Mouse (Mus musculus) right cerebral cortex, adult 2 months (tissue): ENCODE measurements at regions not wholly inside any gene's neighbourhood (a gene's known extent, or its start where the extent isn't known, plus 50 kb on each side); places are given as distances from the start of the nearest gene placed in this dataset.
A peak's percentile ranks its signal among the peaks of the same experiment; 100 is the strongest.
"Not testable (repeated sequence)": the region's sequence is repeated elsewhere in the genome, so short reads cannot be mapped to it uniquely, and the experiment has no call there.

Experiments
- DNase-seq, 2 experiments: peaks; one replicate each; pipeline ENCODE4 v3.0.0; 2021 to 2022; ENCODE audit warnings: low spot score in 2 of 2

DNA sequence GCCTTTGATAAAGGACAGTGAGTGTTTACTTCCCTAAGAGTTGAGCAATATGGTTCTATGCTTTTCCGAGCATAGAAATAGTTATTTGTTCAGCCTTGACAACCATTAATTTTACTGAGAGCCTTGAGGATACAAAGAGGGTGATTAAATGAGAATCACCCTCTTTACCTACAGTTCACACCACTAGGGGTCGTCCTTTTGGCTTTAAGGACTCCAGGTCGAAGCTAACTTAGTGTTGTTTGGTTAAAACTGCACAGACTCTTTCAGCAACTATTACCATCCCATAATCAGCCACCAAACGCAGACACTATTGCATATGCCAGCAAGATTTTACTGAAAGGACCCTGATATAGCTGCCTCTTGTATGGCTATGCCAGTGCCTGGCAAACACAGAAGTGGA lies 559.2 kb upstream of the 2610301B20Rik start:
- DNase-seq: no peak

DNA sequence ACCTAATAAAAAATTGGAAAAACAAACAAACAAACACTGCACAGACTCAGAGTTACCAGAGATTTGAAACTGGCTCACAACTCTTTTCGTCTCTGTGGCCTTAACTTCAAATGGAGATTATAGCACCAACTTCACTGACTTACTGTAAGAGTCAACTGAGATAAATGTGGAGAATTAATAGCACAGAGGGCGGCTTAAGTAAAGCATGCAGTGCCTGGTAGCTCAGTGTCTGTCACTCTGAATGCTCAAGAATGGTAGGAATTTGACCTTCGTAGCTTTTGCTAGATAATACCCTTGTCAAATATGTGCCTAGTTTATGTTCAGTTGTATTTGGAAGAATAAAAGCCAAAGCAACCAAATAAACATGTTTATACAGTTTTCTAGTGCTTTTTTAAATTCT lies 558.4 kb upstream of the 2610301B20Rik start:
- DNase-seq: no peak

DNA sequence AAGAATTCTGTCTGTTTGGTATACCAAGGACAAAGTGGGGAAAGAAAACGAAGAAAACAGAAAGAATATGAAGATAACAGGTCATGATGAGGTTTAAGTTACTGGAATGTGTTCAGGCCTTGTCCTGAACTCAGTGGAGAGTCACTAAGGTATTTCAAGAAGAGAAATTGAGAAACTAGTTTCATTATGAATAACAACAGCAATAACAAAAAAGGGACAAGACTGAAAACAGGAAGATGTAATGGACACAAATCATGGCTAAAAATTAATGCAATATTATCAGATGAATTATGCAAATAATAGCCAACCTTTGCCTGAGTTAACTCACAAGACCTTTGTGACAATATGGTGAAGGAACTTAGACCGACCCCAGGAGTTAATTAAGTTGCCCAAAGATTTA lies 530.2 kb upstream of the 2610301B20Rik start:
- no peak for DNase-seq

DNA sequence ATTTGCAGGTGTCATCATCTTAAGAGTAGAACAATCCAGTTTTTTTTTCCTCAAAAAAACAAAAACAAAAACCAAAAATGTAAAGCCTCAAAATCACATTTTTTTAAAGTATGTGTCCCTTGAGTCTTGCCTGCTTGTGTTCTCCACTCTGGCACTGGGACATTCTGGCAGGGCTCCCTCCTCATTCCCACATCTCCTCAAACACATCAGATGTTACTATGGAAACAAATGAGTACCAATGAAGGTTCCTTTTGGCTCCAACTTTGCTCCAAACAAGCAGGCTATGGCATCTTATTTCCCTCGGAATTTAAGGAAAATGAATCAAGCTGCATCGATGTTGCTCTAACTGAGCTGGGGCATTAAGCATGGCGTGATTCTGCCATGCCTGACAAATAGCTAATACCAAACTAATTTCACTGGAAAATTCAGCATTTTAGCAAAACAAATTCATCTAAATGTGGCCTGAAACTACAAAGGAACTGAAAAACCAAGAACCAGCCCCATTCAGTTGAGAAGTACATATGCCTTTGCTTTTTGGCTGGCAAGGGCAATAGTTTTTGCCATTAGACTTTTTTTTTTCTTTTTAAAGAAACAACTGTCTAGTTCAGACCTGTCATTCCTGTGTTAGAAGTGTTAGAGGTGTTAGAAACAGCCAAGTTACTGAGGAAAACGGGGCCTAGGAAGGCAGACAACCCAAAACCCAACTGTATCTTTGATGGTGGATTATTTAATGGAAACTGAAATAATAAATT lies 522.2 kb upstream of the 2610301B20Rik start:
- peak; percentile 21 to 23 for DNase-seq

DNA sequence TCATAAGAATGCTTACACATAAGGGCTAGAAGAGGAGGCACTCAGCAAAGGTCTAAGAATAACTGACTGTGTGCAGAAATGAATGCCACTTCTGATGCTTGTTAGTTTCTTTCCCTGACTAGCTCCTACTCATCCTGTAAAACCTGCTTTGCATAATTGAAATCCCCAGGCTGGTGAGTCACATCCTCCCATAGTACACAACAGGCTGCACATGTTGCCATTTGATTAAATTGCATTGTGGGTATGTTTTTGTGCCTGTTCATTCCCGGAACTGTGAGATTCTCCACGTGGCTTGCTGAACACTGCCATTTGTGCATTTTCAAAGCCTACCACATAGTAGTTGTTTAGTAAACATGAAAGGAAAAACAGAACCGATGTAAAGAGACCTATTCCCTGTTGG lies 516.7 kb upstream of the 2610301B20Rik start:
- peak; percentile 33 to 39 for DNase-seq

DNA sequence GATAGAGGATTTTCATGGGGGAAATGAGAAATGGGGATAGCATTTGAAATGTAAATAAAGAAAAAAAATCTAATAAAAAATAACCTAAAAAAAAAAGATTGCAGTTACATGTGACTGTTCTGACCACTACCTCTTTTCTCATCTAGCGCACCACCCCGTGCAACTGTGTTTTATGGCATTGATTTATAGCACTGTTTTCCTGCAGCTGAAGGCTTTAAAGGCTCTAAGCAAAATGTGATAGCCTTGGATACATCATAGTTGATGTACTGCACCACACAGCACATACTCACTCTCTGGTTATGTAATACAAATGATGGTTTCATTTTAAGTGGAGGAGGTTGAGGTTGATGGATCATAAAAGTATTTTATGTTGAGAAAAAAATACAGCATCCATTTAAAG lies 484.5 kb upstream of the 2610301B20Rik start:
- no peak for DNase-seq

DNA sequence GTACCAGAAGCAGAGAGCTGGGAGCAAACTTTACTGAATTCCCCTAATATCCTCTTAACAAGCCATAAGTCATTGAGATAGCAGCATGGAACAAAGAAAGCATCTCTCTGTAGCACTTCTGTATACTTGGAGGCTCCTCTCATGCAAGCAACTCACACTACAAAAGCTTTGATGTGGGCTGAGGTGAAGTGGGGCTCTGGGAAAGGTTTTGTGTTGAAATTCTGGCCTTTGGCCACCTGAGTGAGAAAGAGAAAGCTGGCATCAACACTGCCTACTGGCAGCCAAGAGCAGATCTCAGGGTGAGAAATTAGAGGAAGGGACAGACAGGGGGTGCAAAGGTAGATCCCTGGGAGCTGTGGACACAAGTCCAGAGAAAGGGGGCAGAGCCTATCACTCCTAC lies 477.0 kb upstream of the 2610301B20Rik start:
- no peak for DNase-seq

DNA sequence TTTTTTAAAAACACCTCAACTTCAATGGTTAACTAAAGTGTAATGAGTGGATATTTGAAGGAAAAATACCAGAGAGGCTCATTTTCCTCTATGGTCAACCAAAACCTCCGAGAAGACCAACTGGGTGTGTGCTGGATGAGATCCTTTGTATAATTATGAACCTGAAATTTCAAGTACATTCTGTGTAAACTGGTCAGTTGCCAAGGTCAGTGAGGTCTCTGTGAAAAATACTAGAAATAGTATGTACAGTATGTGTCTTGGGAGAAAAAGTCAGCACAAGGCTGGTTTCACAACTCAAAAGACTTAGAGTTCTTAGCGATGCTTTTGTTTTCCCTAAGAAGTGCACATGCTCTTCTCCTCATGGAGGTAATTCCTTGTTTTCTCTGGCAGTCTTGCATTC lies 476.2 kb upstream of the 2610301B20Rik start:
- no peak for DNase-seq

DNA sequence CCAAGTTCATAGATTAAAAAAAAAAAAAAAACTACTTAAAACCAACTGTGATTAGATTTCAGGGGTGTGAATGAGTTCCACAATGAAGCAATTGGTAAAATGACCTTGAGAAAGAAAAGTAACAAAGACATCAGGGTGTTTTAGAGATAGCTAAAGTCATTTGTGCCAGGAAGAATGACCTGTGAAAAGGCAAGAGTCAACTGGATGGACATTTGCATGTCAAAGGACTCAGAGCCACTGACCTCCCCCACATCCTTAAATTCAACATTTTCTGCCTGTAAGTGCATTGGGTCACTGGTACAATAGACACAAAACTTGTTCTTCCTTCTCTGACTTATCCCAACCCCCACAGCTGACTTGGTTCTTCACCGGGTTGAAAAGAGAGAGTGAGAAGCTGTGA lies 474.6 kb upstream of the 2610301B20Rik start:
- DNase-seq: no peak

DNA sequence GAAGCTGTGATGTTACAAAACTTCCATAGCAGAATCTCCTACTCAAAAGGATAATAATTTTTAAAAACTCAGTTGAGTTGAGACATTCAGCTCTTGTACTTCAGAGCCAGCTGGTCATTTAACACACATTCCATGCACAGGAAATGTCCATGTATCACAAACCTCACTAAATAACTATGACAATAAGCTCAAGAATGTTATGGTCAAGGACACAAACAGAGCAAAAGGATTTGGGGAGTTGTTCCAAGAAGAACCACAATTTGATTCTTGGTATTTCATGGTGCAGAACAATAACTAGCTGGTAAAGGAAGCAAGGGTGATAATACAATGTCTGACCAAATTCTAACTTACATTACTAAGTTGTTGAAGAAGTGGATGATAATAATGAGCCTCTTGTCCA lies 471.4 kb upstream of the 2610301B20Rik start:
- DNase-seq: no peak

DNA sequence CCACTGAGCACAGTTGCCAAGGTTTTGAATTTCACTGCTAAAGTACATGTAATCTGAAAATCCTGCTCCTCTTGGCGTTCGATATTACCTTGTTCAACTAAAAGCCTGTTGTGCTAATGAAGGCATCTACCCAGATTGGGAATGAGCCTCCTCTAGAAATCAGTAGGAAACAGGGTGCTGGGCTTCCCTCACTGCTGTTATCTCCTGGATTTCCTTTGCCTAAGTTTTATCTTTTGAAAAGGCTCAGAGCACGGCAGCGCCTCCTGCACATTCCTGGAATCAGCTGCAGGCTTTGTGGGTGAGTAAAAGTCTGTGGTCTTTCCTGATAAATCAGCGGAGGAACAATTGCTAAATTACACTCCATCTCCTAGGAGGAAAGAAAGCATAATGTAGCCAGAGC lies 469.9 kb upstream of the 2610301B20Rik start:
- no peak for DNase-seq

DNA sequence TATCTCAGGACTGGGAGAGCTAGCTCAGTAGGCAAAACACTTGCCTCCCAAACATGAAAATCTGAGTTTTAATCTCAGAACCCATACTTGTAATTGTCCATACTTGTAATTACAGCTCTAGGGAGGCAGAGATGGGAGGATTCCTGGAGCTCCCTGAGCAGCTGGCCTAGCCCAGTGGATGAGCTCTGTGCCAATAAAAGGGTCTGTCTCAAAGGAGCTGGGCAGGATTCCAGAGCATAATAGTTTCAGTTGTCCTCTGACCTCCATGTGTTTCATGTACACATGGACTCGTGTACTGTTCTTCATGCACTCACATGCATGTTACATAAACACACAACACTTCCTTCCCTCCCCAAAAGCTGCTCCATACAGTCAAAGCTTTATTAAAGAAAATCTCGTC lies 469.2 kb upstream of the 2610301B20Rik start:
- no peak for DNase-seq

DNA sequence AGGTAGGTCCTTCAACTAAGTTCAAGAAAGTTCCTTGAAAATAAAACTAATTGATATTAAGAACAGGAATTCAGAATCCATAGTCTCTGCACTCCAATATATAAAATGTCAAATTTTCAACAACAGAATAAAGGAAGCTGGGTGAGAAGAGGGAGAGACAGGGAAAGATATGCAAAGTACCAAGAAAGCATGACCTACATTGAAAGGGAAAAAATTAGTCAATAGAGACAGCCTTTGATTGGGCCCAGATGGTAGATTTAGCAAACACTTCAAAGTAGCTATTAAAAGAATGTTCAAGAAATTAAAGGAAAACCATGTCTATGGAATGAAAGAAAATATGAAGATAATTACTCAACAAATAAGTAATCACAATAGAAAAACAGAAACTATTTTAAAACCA lies 460.0 kb upstream of the 2610301B20Rik start:
- no peak for DNase-seq

DNA sequence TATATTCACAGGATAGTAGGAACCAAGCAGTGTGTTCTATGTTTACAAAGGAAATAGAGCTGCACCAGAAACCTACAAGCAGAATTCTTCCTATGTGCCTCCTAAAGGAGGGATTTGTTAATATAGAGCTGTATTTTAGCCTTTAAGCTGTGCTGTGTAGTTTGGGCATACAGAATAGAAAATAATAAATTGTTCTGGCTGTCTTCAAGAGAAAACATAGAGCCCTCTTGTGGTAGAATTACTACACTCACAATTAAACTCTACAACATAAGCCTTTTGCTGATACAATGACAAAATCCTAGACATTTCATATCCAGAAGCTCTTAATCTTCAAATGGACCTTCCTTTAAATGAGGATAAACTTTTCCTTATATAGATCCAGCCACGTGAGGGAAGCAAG lies 452.9 kb upstream of the 2610301B20Rik start:
- DNase-seq: no peak

DNA sequence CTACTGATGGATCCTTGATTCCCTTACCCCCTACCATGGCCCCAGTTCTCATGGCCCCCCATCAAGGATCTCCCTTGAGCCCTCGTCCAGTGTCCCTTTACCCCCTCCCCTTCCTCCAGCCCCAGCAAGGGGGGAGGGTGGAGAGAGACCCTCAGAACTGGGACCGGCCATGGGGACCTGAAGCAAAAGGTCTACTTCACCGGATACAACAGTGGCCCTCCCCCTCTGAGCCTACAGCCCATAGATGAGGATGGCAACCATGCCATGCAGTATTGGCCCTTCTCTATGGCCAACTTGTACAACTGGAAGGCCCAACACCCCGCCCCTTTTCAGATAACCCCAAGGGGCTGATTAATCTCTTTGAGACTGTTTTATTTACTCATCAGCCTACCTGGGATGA lies 439.9 kb upstream of the 2610301B20Rik start:
- DNase-seq: no peak

DNA sequence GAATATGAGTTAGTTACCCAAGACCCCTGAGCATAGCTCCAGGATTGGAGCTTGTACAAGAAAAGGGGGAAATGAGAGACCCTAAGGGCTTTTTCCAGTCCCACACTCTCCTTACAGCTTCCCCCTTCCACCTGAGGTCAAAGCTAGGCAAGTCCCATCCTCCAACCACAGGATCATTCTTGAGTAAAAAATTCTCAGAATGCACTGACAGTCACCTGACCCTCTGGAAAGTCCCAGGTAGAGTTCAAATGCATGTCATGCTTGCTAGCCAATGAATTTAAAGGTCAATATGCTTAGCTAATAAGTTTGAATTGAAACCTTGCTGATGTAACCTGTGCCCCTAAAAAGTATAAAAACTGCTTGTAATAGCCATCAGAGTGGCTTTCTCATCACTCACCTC lies 434.4 kb upstream of the 2610301B20Rik start:
- DNase-seq: not testable (repeated sequence)

DNA sequence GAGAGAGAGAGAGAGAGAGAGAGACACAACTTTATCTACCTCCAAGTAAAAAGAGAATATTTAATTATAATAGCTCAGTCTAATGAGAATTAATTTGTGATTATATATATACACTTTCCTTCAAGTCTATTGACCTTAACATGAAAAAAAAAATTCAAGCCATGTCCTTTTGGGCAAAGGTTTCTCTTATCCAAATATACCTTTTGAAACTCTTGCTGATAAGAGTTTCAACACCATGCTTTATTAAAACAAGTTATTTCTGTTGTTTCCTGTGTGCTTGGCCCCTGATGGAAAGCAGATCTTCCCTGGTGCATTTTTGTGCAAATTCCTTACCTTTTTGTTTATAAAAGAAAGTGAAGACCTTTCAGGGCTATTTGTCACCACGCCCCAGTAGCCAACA lies 414.7 kb upstream of the 2610301B20Rik start:
- DNase-seq: no peak

DNA sequence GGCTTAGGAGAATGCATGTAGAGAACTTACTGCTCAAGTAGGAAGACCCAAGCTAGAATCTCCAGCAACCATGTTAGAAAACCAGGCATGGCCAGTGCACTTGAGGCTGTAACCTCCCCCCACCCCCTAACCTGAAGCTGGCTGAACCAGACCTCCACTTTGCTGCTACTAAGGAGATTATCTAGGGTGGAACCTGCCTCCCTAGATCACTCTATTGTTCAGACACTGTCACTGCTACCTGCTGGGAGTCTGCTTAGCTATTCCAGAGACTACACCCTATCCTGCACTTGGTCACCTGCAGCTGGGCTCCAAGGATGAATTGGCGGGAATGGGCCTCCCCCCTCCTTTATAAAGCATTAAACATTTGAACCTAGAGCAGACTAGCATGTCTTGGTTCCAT lies 393.4 kb upstream of the 2610301B20Rik start:
- no peak for DNase-seq

DNA sequence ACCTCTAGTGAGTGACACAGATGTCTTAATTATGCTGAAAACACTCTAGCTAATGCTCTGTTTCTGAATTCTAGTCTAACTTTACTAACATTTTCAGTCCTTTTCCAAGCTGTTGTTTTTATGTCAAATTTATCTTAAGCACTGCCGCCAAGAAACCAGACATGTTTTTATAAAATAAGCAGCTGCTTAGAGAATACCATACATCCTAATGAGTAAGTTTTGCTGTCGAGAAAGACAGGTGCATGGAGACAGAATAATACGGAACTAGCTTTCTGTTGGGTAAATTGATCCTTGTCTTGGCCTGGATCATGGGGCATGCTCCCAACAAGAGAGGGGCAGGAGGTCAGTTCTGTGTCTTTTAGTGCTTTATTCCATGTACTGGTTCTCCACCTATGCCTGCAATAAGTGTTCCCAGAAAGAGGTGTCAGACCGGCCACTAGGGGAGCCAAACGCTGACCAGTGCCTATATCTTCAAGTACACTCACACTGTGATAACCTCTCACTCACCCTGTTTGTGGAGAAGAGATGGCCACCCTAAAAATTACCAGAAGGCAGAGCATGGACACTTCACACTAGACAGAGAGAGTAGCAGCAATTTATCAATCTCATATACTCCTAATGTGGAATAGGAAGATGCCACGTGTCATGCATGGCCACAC lies 366.0 kb upstream of the 2610301B20Rik start:
- peak; percentile 2 to 14 for DNase-seq

DNA sequence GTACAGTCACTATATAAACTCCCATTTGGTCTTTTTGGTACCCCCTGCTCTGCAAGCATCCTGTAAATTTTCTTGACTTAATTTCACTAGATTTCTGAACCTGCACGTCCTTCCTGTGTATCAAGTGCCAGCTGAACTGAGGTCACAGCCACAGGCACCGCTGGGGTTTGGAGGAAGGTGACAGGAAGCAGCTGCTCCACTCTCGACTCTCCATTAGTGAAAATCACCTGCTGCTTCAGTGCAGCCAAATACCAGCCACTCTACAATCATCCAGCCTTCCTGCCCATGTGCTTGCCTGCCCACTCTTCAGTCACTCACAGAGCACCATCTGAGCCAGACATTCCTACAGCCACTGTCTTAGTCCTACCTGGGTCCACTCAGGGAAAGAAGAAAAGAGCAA lies 364.3 kb upstream of the 2610301B20Rik start:
- no peak for DNase-seq

DNA sequence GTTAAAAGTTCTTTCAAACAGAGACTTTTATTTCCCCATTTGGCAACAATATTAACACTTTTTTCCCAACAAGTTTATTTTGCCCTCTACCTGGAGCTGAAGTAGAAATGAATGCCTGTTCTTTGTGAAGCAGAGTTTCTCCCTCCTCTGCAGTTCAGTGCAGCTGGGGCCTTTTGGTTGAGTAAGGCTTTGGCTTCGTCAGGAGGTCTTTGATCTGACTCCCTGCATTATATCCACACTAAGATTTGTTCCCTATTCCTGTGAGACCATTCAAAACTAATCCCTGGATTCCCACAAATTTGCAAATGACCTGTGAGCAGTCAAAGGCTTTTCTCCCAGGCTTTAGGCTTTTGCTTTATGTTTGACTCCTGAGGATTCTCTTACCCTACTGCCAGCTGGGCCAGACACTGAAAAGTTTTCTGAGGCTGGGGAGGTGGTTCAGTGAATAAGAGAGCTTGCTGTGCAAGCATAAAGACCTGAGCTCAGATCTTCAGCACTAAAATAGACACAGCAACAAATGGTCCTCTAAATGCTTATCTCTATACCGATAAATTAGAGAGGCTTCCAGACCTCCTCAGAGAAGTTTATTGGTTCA lies 323.5 kb upstream of the 2610301B20Rik start:
- no peak for DNase-seq

DNA sequence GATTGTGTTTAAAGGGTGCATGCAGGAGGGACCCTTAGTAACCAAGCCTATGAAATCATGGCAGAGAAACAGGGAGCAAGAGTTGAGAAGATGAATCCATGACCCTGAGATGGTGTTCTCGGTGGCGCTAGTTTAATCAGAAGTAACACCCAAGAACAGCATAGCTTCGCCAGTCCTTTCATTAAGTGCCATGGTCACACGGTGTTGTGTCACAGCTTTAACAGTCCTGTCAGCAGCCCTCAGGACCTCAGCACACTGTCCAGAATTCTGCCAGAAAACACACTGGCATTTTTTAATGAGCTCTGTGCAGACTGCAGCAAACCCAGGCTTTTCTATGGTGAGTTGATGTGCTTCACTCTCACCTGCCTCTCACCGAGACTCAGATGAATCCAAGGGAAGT lies 320.6 kb upstream of the 2610301B20Rik start:
- DNase-seq: no peak

DNA sequence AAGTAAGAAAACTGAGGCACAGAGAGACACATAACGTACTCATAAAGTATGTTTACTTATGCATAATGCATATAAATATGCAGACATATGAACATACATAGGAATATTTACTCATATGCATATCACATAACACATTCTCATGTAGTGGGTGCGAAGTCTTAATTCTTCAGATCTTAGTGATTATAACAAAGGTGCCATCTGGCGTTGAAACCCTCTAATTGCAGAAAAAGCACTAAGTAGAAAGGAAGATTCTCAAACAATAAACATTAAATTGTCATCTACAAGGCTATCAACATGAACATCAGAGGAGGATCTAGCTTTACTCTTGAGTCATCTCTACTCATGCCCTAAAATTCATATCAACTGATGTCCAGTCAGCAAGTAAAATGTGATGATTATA lies 314.2 kb upstream of the 2610301B20Rik start:
- no peak for DNase-seq
